Mouse (Mus musculus) ES-E14 (cell line): ENCODE results near the gene Men1. TPM values are rescaled to one million over a fixed set of nuclear protein-coding genes. Genes with fewer than 3 reads are reported as not detected.
A peak's percentile ranks its signal among the peaks of the same experiment; 100 is the strongest.

ENCODE experiments used
- DNase-seq: peaks from one replicate; pipeline ENCODE4 v3.0.0-alpha.2; 2013; ENCODE audit warnings: low read depth, low spot score
- H3K27ac ChIP-seq: 2 replicates; pipeline ENCODE4 v1.5.1; 2012; ENCODE audit warnings: low read depth, mild to moderate bottlenecking, low read length, moderate library complexity, mixed read lengths; ENCODE audit not compliant: poor library complexity, insufficient read depth, severe bottlenecking
- H3K36me3 ChIP-seq: 2 replicates; pipeline ENCODE4 v1.6.1; 2012; ENCODE audit warnings: mild to moderate bottlenecking, low read length, moderate library complexity, mixed read lengths; ENCODE audit not compliant: control insufficient read depth, poor library complexity, insufficient read depth, severe bottlenecking
- H3K4me1 ChIP-seq, 2 experiments: fragments of 150-350 bp in 1 of 2; sonication (generic) in 1 of 2; 2 replicates each; pipeline ENCODE4 v1.6.1; 2012; ENCODE audit warnings: low read length in 2 of 2, mild to moderate bottlenecking in 1 of 2, mixed read lengths in 1 of 2; ENCODE audit not compliant: control insufficient read depth in 2 of 2, insufficient read depth in 2 of 2, poor library complexity in 1 of 2
- H3K4me3 ChIP-seq, 2 experiments: fragments of 150-350 bp in 1 of 2; sonication (generic) in 1 of 2; 2 replicates each; pipeline ENCODE4 v1.5.1; 2012; ENCODE audit warnings: low read length in 2 of 2, low read depth in 1 of 2, mild to moderate bottlenecking in 1 of 2, mixed read lengths in 1 of 2; ENCODE audit not compliant: insufficient read depth in 1 of 2, poor library complexity in 1 of 2, severe bottlenecking in 1 of 2
- H3K9ac ChIP-seq: 2 replicates; pipeline ENCODE4 v1.6.1; 2012; ENCODE audit warnings: low read depth, mild to moderate bottlenecking, low read length, mixed read lengths; ENCODE audit not compliant: poor library complexity, insufficient read depth, severe bottlenecking
- H3K9me3 ChIP-seq: fragments of 150-350 bp; sonication (generic); 2 replicates; pipeline ENCODE4 v1.6.1; 2012; ENCODE audit warnings: low read depth, mild to moderate bottlenecking, low read length; ENCODE audit not compliant: control insufficient read depth, insufficient read depth
- CHD2 ChIP-seq: IDR thresholded peaks from 2 replicates; pipeline ENCODE4 v1.6.1; 2014; ENCODE audit warnings: mild to moderate bottlenecking, low read depth, low read length, inconsistent platforms
- HCFC1 ChIP-seq: IDR thresholded peaks from 2 replicates; pipeline ENCODE4 v1.6.1; 2012; ENCODE audit warnings: low read length, inconsistent platforms, borderline replicate concordance; ENCODE audit not compliant: insufficient read depth
- MAFK ChIP-seq: IDR thresholded peaks from 2 replicates; pipeline ENCODE4 v1.6.1; 2014; ENCODE audit warnings: mild to moderate bottlenecking, low read depth, low read length, inconsistent platforms; ENCODE audit not compliant: insufficient read depth
- ZC3H11A ChIP-seq: IDR thresholded peaks from 2 replicates; pipeline ENCODE4 v1.6.1; 2012; ENCODE audit warnings: low read depth, mild to moderate bottlenecking, inconsistent platforms, low read length, borderline replicate concordance
- ZNF384 ChIP-seq: IDR thresholded peaks from 2 replicates; pipeline ENCODE4 v1.6.1; 2012; ENCODE audit warnings: low read depth, low read length, inconsistent platforms
- in situ Hi-C, 2 experiments: fragments of 600-800 bp; cut with MboI; formaldehyde crosslinking; loops; one replicate each; pipeline ENCODE4 v1.15.1; 2025; ENCODE audit warnings: low sequenced_read_pairs in 2 of 2, inconsistent platforms in 1 of 2; ENCODE audit not compliant: unreplicated experiment in 2 of 2
- total RNA-seq: library from RNA; depleted of rRNA; stranded (reverse); fragments of 300-350 nt; gene quantifications from 2 replicates; pipeline ENCODE4 v1.2.3, GENCODE M21; 2012

Gene Men1
- total RNA-seq, 1 experiment, result 60.4 TPM

DNA sequence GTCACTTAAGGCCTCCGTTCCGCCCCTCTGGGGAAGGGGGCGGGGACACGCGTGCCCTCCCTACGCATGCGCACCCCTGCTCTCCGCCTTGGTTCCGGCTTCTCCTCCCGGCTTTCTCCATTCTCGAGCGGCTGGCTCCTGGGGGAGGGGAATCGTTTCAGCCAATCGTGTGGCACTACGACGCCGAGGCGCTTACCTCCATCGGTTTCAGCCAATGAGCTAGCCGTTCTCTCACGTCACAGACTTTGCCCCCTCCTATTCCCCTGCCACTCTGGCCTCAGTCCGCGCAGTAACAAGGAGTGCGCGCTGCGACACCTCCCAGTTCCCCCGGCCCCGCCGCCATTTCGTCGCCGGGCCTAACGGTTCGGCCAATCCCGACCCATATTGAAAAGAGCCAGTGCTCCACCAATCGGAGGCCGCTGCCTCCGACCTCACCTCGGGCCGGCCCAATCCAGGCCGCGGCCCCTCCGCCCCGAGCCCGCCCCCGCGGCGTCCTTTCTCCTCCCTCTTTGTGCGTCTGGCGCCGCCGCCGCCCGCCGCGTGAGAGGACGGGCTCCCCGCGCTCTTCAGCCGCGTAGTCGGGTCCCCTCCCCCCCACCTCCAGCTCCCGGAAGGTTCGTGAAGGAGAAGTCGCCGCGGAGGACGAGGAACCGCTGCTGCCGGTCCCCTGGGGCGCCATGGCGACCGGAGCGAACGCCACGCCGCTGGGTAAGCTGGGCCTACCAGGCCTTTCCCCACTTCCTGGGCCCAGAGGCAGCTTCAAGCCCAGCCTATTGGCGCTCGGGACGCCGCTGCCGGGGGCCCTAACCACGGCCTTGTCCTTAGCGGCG, 28.8 kb downstream of the Men1 start, which contains the start of gene Sf1:
Sf1 (plus strand) TSS at position 280 of the 830 bp plus-strand sequence.
- in situ Hi-C loops, result no loop called here

DNA sequence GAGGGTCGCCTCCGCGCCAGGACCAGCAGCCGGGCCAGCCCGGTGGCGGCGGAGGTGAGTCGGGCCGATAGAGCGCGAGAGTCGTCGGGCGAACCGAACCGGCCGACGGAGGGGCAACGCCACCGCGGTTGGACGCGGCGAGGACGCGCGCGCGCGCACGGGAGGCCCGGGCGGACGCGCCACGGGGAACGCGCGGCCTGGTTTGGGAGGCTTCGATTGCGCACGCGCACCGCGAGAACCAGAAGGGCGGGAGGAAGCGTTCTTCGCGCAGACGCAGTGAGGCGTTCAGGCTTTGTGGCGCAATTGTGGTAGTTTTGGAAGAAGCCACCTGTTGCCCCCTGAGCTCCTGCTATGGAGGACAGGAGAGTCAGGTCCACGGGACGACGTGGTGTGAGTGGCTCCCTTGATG, 29.5 kb downstream of the Men1 start:
- Histone ChIP-seq H3K9me3 (no peaks in the 10 kb centered on the region), H3K27ac (peak overlapping the region; percentile 92), H3K4me3 (peak overlapping the region; percentile 88 to 89), H3K9ac (peak overlapping the region; percentile 97), H3K36me3 (peaks cover 24% of the 10 kb centered on the region), H3K4me1 (peaks cover 2 to 3% of the 10 kb centered on the region in 2 experiments; a peak in 2 of 4 replicates)
- in situ Hi-C loops, result no loop called here
- peak; percentile 82 for DNase-seq
- TF ChIP-seq MAFK (no peak), ZNF384 (no peak), ZC3H11A (no peak), CHD2 (no peak), HCFC1 (peak; percentile 57; the same call in 1 of the 2 replicates)

More for the DNA sequence above, 28.8 kb downstream of the Men1 start, which contains the start of gene Sf1:
- no peaks in the 10 kb centered on the region for H3K9me3 ChIP-seq
- peak; percentile 98 for DNase-seq
- peak within 1 kb of the TSS; percentile 97 for H3K9ac ChIP-seq
- peak within 1 kb of the TSS; percentile 92 for H3K27ac ChIP-seq
- H3K36me3 ChIP-seq, result peaks cover 22% of the 10 kb centered on the region
- peaks cover 2 to 3% of the 10 kb centered on the region in 2 experiments; a peak in 2 of 4 replicates for H3K4me1 ChIP-seq
- peak within 1 kb of the TSS; percentile 88 to 89 for H3K4me3 ChIP-seq
- no peak for TF ChIP-seq MAFK
- peak; percentile 16; the same call in 1 of the 2 replicates for TF ChIP-seq CHD2

DNA sequence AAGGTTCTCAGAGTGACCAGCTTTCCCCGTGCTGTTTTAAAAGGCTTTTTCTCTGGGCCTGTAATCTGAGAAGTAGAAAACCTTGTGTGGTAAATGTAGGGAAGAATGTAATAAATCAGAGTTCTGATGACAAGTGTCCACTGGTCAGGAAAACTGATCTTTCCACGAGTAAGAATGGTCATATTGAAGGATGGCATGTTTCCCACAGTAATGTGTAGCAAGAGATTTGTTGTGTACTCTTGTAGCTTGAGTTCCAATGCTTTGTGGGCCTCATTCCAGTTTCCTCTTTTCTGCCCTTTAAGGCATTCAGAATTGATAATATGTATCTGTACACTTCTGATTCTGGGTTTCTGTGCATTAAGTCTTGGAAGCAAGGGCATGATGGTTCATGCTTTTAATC, 30.1 kb downstream of the Men1 start:
- H3K9ac ChIP-seq, result peak overlapping the region; percentile 97; the same call in 1 of the 2 replicates
- no peak overlapping the region; the same call in 1 of the 2 replicates for H3K27ac ChIP-seq
- no peak for TF ChIP-seq ZC3H11A
- TF ChIP-seq MAFK, result no peak
- TF ChIP-seq CHD2, result no peak
- TF ChIP-seq ZNF384, result no peak
- H3K9me3 ChIP-seq, result no peaks in the 10 kb centered on the region
- no peak for DNase-seq
- in situ Hi-C loops, result no loop called here
- H3K4me1 ChIP-seq, result peaks cover 2 to 3% of the 10 kb centered on the region in 2 experiments; a peak in 2 of 4 replicates
- peaks cover 24% of the 10 kb centered on the region for H3K36me3 ChIP-seq
- peak overlapping the region; percentile 88 to 89 for H3K4me3 ChIP-seq

DNA sequence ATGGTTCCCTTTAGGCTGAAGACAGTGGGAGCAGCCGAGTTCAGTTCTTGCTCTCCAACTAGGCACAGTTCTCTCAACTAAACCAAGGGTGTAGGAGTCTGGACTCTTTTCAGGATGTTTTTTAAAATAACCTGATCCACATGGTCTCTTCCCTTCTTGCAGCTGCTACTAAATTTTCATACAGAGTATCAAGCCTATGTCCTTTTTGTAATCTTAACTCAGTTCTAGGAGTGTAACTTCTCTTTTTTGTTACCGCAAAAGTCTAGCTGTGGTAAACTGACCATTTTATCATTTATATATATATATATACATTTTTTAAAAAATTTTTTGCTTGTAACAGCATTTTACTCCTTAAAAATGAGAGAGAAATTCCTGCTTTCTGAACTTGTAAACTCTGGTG, 35.4 kb downstream of the Men1 start:
- no peak overlapping the region for H3K9ac ChIP-seq
- DNase-seq, result no peak
- H3K4me1 ChIP-seq, result peaks cover 1 to 12% of the 10 kb centered on the region in 2 experiments; a peak in 2 of 4 replicates
- no peaks in the 10 kb centered on the region for H3K9me3 ChIP-seq
- no peak overlapping the region for H3K27ac ChIP-seq
- TF ChIP-seq MAFK, result no peak
- in situ Hi-C loops, result no loop called here
- H3K36me3 ChIP-seq, result peaks cover 71% of the 10 kb centered on the region
- no peak overlapping the region for H3K4me3 ChIP-seq

DNA sequence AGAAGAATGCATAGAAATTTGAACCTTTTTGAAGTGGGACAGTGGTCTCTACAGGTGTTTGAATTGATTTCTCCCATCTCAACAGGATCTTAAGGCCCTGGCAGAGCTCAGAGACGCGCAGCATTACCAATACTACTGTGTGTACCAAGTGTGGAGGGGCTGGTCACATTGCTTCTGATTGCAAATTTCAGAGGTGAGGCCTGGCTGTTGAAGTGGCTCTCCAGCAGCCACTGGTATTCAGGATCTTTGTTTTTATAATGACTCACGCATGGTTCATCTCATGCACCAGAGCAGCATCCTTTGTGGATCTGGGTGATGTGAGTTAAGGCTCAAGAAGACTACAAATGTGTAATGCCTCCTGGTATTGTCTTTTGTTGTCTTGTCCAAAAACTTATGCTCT, 37.7 kb downstream of the Men1 start:
- in situ Hi-C loops, result no loop called here

More for the DNA sequence above, 37.7 kb downstream of the Men1 start:
- peaks cover 0 to 16% of the 10 kb centered on the region in 2 experiments; a peak in 2 of 4 replicates for H3K4me1 ChIP-seq
- no peak overlapping the region for H3K27ac ChIP-seq
- H3K9ac ChIP-seq, result no peak overlapping the region
- no peak overlapping the region for H3K4me3 ChIP-seq
- H3K9me3 ChIP-seq, result no peaks in the 10 kb centered on the region
- peaks cover 77% of the 10 kb centered on the region for H3K36me3 ChIP-seq
- DNase-seq, result no peak
- TF ChIP-seq ZNF384 (no peak), ZC3H11A (no peak), MAFK (no peak), HCFC1 (no peak)
